Mouse (Mus musculus) cortical plate, adult 2 months (tissue): ENCODE measurements around the gene Srebf2. TPM values are rescaled to one million over a fixed set of nuclear protein-coding genes. Genes with fewer than 3 reads are reported as not detected.

Experiments
- H3K27ac ChIP-seq: fragments of 200-500 bp; 2 replicates; pipeline ENCODE4 v1.5.1; 2012; ENCODE audit warnings: low read length, control low read depth, inconsistent platforms; ENCODE audit not compliant: insufficient read depth
- H3K4me1 ChIP-seq: fragments of 200-500 bp; 2 replicates; pipeline ENCODE4 v1.6.1; 2011; ENCODE audit warnings: low read length; ENCODE audit not compliant: control insufficient read depth, insufficient read depth
- H3K4me3 ChIP-seq: fragments of 200-500 bp; 2 replicates; pipeline ENCODE4 v1.5.1; 2011; ENCODE audit warnings: mild to moderate bottlenecking, low read length, control low read depth; ENCODE audit not compliant: insufficient read depth
- CTCF ChIP-seq: fragments of 200-500 bp; IDR thresholded peaks from 2 replicates; pipeline ENCODE4 v1.5.1; 2011; ENCODE audit warnings: mild to moderate bottlenecking, control low read depth, low read length; ENCODE audit not compliant: insufficient read depth; ENCODE audit errors: extremely low read depth
- POLR2A ChIP-seq: fragments of 200-500 bp; IDR thresholded peaks from 2 replicates; pipeline ENCODE4 v1.6.1; 2011; ENCODE audit warnings: mild to moderate bottlenecking, low read length, control low read depth; ENCODE audit not compliant: insufficient read depth; ENCODE audit errors: extremely low read depth
- polyA plus RNA-seq: library from polyadenylated mRNA; depleted of rRNA; stranded (reverse); fragments of >200 nt; gene quantifications from 2 replicates; pipeline ENCODE4 v1.2.3, GENCODE M21; 2012; rRNA removed

Gene Srebf2
- polyA plus RNA-seq, 1 experiment = 166 TPM

DNA sequence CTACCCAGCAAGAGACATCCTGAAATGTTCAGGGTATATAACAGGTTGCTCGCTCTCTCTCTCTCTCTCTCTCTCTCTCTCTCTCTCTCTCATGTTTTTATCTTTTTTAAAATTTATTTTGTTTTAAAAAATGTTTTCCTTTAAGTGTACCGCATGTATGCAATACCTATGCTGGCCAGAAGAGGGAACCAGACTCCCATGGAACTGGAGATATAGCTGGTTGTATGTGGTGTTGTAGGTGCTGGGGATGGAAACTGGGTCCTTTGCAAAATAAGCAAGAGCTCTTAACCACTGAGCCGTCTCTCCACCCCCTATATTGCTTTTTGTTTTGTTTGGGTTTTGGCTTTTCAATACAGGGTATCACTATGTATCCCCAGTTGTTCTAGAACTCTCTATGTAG, 104.6 kb downstream of the Srebf2 start:
- Histone ChIP-seq H3K27ac (no peak overlapping the region), H3K4me1 (peaks cover 3% of the 10 kb centered on the region; the same call in 1 of the 2 replicates), H3K4me3 (no peak overlapping the region)
- TF ChIP-seq POLR2A (no peak), CTCF (0 out of 2 replicates have a peak, but pooled peaks have one; percentile 7)

DNA sequence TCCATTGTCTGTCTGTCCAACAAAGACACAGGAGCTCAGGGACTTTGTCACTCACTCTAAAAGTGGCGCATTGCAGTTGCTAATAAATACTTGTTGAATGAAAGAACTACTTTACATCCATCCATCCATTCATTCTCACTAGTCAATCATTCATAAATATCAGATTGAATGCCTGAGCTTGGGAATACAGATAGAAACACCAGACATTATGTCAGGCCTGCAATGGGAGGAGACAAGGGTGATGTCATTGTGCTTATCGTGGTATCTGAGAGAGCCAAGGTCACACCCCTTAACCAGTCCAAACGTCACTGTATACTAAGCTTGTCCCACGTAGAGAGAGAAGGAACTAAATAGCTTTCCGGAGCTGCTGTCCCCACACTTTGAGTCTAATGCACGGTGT, 105.1 kb downstream of the Srebf2 start, which contains the start of gene 1500009C09Rik:
Gene 1500009C09Rik (plus strand): TSS at position 301 of the 400 bp plus-strand sequence.
- no peak within 1 kb of the TSS for H3K4me3 ChIP-seq
- H3K27ac ChIP-seq = no peak within 1 kb of the TSS
- TF ChIP-seq CTCF = no peak
- TF ChIP-seq POLR2A = no peak
- H3K4me1 ChIP-seq = peaks cover 3% of the 10 kb centered on the region; the same call in 1 of the 2 replicates

Other genes starting within 250 kb of the Srebf2 start
- 61.5 and 63.0 TPM in 2 replicates for gene Polr3h, start 220.9 kb upstream of the Srebf2 start, polyA plus RNA-seq
- 111 and 115 TPM in 2 replicates for gene Csdc2, start 210.4 kb upstream of the Srebf2 start, polyA plus RNA-seq
- 294 and 300 TPM in 2 replicates for gene Pmm1, start 186.3 kb upstream of the Srebf2 start, polyA plus RNA-seq
- gene 1700029P11Rik, start 166.6 kb upstream of the Srebf2 start, polyA plus RNA-seq = not detected in 2 replicates
- 23.5 and 27.4 TPM in 2 replicates for gene Xrcc6, start 159.3 kb upstream of the Srebf2 start, polyA plus RNA-seq
- gene Desi1, start 113.3 kb upstream of the Srebf2 start, polyA plus RNA-seq = 126 and 134 TPM in 2 replicates
- gene Snu13, start 99.6 kb upstream of the Srebf2 start, polyA plus RNA-seq = 133 and 137 TPM in 2 replicates
- not detected in 2 replicates for gene 4930407I10Rik, start 88.0 kb upstream of the Srebf2 start, polyA plus RNA-seq
- gene Mei1, start 77.2 kb upstream of the Srebf2 start, polyA plus RNA-seq = 6.1 and 7.9 TPM in 2 replicates
- 16.3 and 16.5 TPM in 2 replicates for gene Ccdc134, start 19.3 kb upstream of the Srebf2 start, polyA plus RNA-seq
- 5.3 and 6.7 TPM in 2 replicates for gene Shisa8, start 65.6 kb downstream of the Srebf2 start, polyA plus RNA-seq
- gene Tnfrsf13c, start 77.2 kb downstream of the Srebf2 start, polyA plus RNA-seq = 0.48 and 0.76 TPM in 2 replicates
- 6.7 and 7.0 TPM in 2 replicates for gene Cenpm, start 97.6 kb downstream of the Srebf2 start, polyA plus RNA-seq
- 155 TPM in 2 replicates for gene 1500009C09Rik, start 105.2 kb downstream of the Srebf2 start, polyA plus RNA-seq
- 367 and 405 TPM in 2 replicates for gene Sept3, start 127.7 kb downstream of the Srebf2 start, polyA plus RNA-seq
- gene Wbp2nl, start 151.8 kb downstream of the Srebf2 start, polyA plus RNA-seq = 0.13 TPM in 1 of 2 replicates, not detected in the other
- gene Naga, start 191.7 kb downstream of the Srebf2 start, polyA plus RNA-seq = 52.8 and 54.8 TPM in 2 replicates
- 0.49 and 0.52 TPM in 2 replicates for gene Pheta2, start 191.8 kb downstream of the Srebf2 start, polyA plus RNA-seq
- gene Smdt1, start 191.8 kb downstream of the Srebf2 start, polyA plus RNA-seq = 279 and 280 TPM in 2 replicates
- 461 and 466 TPM in 2 replicates for gene Ndufa6, start 207.1 kb downstream of the Srebf2 start, polyA plus RNA-seq
- 50.3 and 57.9 TPM in 2 replicates for gene Cyp2d22, start 233.1 kb downstream of the Srebf2 start, polyA plus RNA-seq
- not detected in 2 replicates for gene Cyp2d11, start 246.8 kb downstream of the Srebf2 start, polyA plus RNA-seq